Mouse (Mus musculus) CD4-positive, CD25-positive, alpha-beta regulatory T cell, adult 2 months (primary cell): ENCODE data around the gene Rrm2.
A peak's percentile ranks its signal among the peaks of the same experiment; 100 is the strongest.

ENCODE experiments used
- DNase-seq: peaks from one replicate; pipeline ENCODE4 v3.0.0-alpha.2; 2012; ENCODE audit warnings: low read depth, low spot score

The Rrm2 gene

DNA sequence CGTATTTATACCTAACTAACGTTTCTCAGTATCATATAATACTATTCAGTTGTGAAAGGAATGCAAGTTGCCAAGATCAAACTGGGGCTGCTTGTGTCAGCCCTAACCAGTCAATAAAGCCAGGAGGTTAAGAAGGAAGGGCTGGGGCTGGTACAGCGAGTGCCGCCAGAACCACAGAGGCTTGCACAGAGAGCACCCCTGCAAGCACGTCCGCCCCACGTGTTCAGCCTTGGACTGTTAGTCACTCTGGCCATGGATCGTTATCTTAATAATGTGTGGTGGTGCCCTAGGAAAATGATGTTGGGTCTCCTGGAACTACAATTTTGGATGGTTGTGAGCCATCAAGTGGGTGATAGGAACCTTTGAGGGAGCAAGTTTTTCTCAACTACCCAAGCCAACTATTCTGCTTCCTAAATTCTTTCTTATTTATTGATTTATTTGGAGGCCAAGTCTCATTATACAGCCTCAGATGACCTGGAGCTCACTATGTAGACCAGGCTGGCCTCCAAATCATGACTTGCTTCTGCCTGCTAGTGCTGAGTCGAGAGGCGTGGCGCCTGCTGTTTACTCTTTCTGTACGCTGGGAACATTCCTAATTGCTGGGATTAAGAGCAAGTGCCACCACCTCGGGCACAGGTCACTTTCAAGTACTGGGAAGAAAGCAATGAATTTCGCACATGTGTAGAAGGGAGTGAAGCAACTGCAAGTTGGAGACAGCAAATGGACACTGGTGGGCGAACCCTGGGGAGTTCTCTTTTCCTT lies 2.4 kb upstream of the Rrm2 start:
- DNase-seq, result no peak

GRCm38 (mm10) chr12:24706764-24707479 lies 1.1 kb upstream of the Rrm2 start:
- DNase-seq, result peak; percentile 31

DNA sequence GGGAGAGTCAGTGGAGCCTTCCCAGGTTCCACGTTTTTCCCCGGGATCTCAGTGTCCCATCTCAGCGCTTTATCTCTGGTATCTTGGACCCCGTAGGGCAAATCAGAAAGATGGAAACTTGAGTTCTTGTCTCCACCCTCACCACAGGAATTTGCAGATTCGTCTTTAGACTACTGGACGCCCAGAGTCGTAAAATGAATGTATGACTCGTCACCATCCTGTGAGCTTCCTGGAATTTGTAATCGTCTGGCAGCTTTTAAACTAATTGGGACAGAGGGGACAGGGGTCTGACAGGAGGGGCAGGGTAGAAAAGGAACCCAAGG lies 600 bp upstream of the Rrm2 start:
- DNase-seq, result no peak

DNA sequence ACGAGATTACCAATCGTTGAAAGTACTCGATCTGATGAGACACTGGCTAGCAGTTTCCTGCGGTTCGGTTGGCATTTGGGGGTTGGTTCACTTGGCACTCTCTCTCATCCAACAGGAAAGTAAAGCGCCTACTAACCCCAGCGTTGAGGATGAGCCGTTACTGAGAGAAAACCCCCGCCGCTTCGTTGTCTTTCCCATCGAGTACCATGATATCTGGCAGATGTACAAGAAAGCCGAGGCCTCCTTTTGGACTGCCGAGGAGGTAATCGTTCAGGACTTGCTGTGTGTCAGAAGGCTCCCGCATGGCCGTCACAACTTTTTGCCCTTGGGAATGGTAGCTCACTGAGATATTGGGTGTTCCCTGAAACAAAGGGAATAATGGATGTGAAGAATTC lies 780 bp downstream of the Rrm2 start:
- DNase-seq, result no peak

GRCm38 (mm10) chr12:24709409-24709808 lies 1.4 kb downstream of the Rrm2 start:
- peak; percentile 50 for DNase-seq

DNA sequence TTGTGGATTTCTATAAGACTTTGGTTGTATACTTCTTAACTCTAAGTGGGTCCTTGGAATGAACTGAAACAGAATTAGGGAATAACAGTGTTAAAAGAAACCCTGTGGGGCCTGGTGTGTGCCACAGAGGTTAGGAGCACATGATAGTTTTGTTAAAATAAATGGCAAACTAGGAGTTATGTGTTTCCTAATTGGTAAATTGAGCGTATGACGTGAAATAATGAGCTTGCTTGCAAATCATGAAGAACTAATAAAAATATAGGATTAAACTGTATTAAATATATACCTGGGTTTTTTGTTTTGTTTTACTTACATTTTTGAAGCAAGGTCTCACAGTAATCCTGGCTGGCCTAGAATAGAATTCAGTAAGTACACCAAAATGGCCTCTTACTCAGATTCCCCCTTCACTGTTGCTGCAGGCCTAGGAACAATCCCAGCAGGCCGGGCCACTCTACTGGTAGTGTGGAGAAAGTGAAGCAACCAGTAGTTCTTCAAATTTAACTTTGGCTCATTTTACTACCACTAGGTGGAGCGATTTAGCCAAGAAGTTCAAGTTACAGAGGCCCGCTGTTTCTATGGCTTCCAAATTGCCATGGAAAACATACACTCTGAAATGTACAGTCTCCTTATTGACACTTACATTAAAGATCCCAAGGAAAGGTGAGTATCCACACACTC lies 1.9 kb downstream of the Rrm2 start:
- DNase-seq, result peak; percentile 86

GRCm38 (mm10) chr12:24710672-24711071 lies 2.6 kb downstream of the Rrm2 start:
- peak; percentile 77 for DNase-seq

- no peak for DNase-seq
Measured at GRCm38 (mm10) chr12:24712396-24712795, 4.4 kb downstream of the Rrm2 start.

GRCm38 (mm10) chr12:24714579-24715255 lies 6.7 kb downstream of the Rrm2 start:
- no peak for DNase-seq

GRCm38 (mm10) chr12:24715268-24715896 lies 7.3 kb downstream of the Rrm2 start:
- no peak for DNase-seq

DNA sequence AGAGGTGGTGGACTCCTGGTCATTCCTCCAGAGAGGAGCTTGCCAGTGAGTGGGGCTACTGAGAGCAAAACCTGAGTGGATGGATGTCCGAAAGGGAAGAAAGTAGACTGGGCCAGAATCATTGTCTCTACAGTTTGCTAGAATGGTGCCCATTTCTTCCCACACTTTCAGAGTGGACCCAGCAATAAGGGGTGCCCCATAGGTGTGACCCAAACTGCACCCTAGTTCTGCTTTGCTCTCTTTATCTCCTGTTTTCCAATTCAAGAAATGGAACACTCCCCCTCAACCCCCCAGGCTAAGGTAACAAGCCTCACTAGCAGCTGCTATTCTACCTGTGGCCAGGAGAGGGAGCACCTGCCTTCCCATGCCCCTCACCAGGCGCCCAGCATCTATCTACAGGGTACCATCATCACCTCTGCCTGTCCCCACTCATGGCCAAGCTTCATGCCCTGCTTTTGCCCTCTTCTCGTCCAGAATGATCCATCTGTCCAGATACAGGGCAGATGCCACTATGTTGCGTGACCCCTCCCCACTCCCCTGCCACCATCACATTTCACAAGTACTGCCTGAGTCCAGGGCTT lies 8.8 kb downstream of the Rrm2 start:
- DNase-seq, result peak; percentile 66

- DNase-seq, result no peak
Measured at GRCm38 (mm10) chr12:24723434-24723833, 15.4 kb downstream of the Rrm2 start.

GRCm38 (mm10) chr12:24723859-24724258 lies 15.8 kb downstream of the Rrm2 start:
- no peak for DNase-seq

DNA sequence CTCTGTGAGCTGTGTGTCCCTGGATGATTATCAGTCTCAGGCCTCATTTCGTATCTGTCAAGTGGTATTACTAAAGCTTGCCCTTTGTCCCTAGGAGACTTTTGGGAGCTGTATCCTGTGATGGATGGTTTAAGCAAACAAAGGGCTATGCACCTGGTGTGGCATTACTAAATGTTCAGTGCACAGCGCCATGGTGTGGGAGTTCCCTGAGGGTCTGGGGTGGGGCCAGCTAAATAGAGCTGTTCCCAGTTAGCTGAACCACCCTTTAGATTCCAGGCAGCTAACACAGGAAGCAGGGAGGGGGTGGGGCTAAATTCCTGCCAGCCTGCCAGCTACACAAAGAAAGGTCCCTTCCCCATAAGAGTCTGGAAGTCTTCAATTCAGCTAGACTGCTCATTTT lies 16.3 kb downstream of the Rrm2 start:
- DNase-seq, result no peak

- DNase-seq, result no peak
Measured at GRCm38 (mm10) chr12:24734828-24735394, 26.9 kb downstream of the Rrm2 start.

- DNase-seq, result no peak
Measured at GRCm38 (mm10) chr12:24736956-24737355, 28.9 kb downstream of the Rrm2 start.

DNA sequence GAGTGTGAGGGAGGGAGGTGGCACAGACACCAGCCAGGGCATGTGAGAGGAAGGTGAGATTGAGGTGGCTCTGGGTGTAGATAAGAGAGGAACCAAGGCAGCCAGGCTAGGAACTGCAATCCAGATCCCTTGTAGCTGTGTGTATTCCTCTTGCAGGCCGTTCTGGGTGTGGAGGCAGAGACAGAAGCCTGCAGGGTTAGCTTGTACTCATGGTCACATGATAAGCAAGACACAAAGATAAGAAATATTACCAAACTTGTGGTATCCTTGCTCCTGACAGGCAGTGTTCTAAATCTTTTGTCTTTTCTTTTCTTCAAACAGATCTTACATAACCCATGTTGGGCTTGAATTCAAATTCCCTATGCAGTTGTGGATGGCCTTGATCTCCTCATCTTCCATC lies 31.9 kb downstream of the Rrm2 start:
- DNase-seq, result no peak

GRCm38 (mm10) chr12:24741535-24741934 lies 33.5 kb downstream of the Rrm2 start:
- DNase-seq, result peak; percentile 47

- no peak for DNase-seq
Measured at GRCm38 (mm10) chr12:24744309-24744708, 36.3 kb downstream of the Rrm2 start.

DNA sequence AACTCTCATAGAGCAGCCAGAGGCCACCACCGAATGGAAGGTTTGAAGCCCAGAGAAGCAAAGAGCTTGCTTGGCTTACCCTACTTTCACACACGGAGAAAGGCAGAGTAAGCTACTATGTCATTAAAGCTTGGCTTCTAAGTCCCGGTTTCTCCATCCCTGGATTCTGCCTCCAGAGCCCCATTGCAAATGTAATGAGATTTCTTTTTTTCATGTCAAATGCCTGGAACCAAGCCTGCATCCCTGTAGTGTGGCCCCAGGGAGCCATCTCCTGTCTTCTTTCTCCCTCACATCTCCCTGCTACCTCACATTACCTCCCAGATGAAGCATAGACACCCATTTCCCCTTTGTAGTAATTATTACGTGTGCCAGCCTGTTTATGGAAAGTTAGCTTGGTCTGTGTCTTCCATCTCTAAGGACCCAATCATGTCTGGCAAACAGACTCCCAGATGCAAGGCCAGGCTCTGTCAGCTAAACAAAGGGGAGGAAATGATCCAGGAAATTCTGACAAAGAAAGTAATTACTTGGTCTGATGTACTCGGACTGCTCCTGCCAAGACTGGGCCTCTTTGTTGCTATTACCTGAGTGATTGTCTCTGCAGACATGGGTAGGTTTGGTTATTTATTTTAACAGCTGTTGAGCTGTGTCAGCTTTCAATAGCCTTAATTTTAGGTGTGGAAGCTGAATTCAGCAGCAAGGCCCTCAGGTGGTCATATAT lies 38.7 kb downstream of the Rrm2 start:
- DNase-seq, result no peak
